Mouse (Mus musculus) G1E (cell line): ENCODE results near the gene Vsig8.

Experiments
- CTCF ChIP-seq: IDR thresholded peaks from 2 replicates; pipeline ENCODE4 v1.5.1; 2012; ENCODE audit warnings: low read depth, low read length, inconsistent platforms, mixed read lengths
- GATA1 ChIP-seq: IDR thresholded peaks from 2 replicates; pipeline ENCODE4 v1.6.1; 2012; ENCODE audit warnings: borderline replicate concordance, low read length, inconsistent platforms, mixed read lengths
- GATA2 ChIP-seq: IDR thresholded peaks from 2 replicates; pipeline ENCODE4 v1.6.1; 2012; ENCODE audit warnings: low read depth, low read length, inconsistent platforms, borderline replicate concordance
- POLR2AphosphoS5 ChIP-seq: IDR thresholded peaks from 2 replicates; pipeline ENCODE4 v1.6.1; 2012; ENCODE audit warnings: low read depth, low read length, inconsistent platforms; ENCODE audit not compliant: insufficient replicate concordance
- TAL1 ChIP-seq: conservative IDR thresholded peaks from 2 replicates; pipeline ENCODE4 v1.6.1; 2012; ENCODE audit warnings: low read depth, low read length, inconsistent platforms, mixed read lengths

- TF ChIP-seq GATA2 (no peak), CTCF (no peak), TAL1 (no peak), POLR2AphosphoS5 (no peak), GATA1 (no peak)
These were observed 7.7 kb downstream of the Vsig8 start for GRCm38 (mm10) chr1:172563465-172563828.
